Mouse (Mus musculus) liver, embryonic 13.5 days (tissue): ENCODE data around the gene Nme1. TPM values are rescaled to one million over a fixed set of nuclear protein-coding genes. Genes with fewer than 3 reads are reported as not detected.

Source experiments
- ATAC-seq: fragments of 200-750 bp; cut with Nextera tagmentation; 2 replicates; pipeline ENCODE4 v1.8.0; 2017; ENCODE audit warnings: low read depth, mild to moderate bottlenecking, moderate number of reproducible peaks, moderate library complexity
- DNase-seq: peaks from one replicate; pipeline ENCODE4 v3.0.0; 2022
- H3K27ac ChIP-seq: fragments of 300-500 bp; sonication (generic); 2 replicates; pipeline ENCODE4 v1.5.1; 2015; ENCODE audit warnings: moderate library complexity, mild to moderate bottlenecking, inconsistent platforms
- H3K27me3 ChIP-seq: fragments of 300-500 bp; sonication (generic); 2 replicates; pipeline ENCODE4 v1.6.1; 2015; ENCODE audit warnings: mild to moderate bottlenecking, inconsistent platforms
- H3K36me3 ChIP-seq: fragments of 300-500 bp; sonication (generic); 2 replicates; pipeline ENCODE4 v1.6.1; 2015; ENCODE audit warnings: mild to moderate bottlenecking, inconsistent platforms
- H3K4me1 ChIP-seq: fragments of 300-500 bp; sonication (generic); replicated peaks from 2 replicates; pipeline ENCODE4 v1.6.1; 2015; ENCODE audit warnings: inconsistent platforms
- H3K4me2 ChIP-seq: fragments of 300-500 bp; sonication (generic); 2 replicates; pipeline ENCODE4 v1.6.1; 2015; ENCODE audit warnings: inconsistent platforms, mild to moderate bottlenecking, moderate library complexity
- H3K4me3 ChIP-seq: fragments of 300-500 bp; sonication (generic); replicated peaks from 2 replicates; pipeline ENCODE4 v1.5.1; 2015; ENCODE audit warnings: mild to moderate bottlenecking, inconsistent platforms
- H3K9ac ChIP-seq: fragments of 300-500 bp; sonication (generic); 2 replicates; pipeline ENCODE4 v1.6.1; 2015; ENCODE audit warnings: mild to moderate bottlenecking, inconsistent platforms
- H3K9me3 ChIP-seq: fragments of 300-500 bp; sonication (generic); replicated peaks from 2 replicates; pipeline ENCODE4 v1.6.1; 2016; ENCODE audit warnings: inconsistent platforms
- WGBS: fragments of 180-500 bp; shearing (Covaris S2); methylation state at CpG from one replicate; pipeline ENCODE4 v1.1.7; 2015; ENCODE audit not compliant: insufficient replicate concordance; 5-methylcytosine and 5-hydroxymethylcytosine counted together
- polyA plus RNA-seq: library from polyadenylated mRNA; unstranded; fragments of >200 nt; fragmentation: Nextera tagmentation; extraction: Ambion mirVana; gene quantifications from 2 replicates; pipeline ENCODE4 v1.2.1, GENCODE M21; 2015

Nme1 gene
- polyA plus RNA-seq = 177 and 207 TPM in 2 replicates

- peak within 1 kb of the TSS; percentile 76 for H3K27ac ChIP-seq
- peak within 1 kb of the TSS; percentile 89 for H3K4me2 ChIP-seq
- peak within 1 kb of the TSS; percentile 83 for H3K4me3 ChIP-seq
- H3K9me3 ChIP-seq = no peaks in the 10 kb centered on the region
- peaks cover 28% of the 10 kb centered on the region for H3K36me3 ChIP-seq
- DNase-seq = peak; percentile 95
- ATAC-seq = peak; percentile 96
- WGBS = under 1% methylated on average over 40 of the region's 40 CpGs
- no peaks in the 10 kb centered on the region for H3K27me3 ChIP-seq
- H3K9ac ChIP-seq = peak within 1 kb of the TSS; percentile 85
- peaks cover 29% of the 10 kb centered on the region for H3K4me1 ChIP-seq
Measured at GRCm38 (mm10) chr11:93968005-93968847, at the start of gene Nme1, which contains the start of gene Gm20390. Nme1 (minus strand) TSS chr11:93968521. Gm20390 (minus strand) TSS chr11:93968293.

- H3K9me3 ChIP-seq = no peaks in the 10 kb centered on the region
- ATAC-seq = no peak
Measured at GRCm38 (mm10) chr11:94003346-94003745, 35.0 kb upstream of the Nme1 start.

GRCm38 (mm10) chr11:93999276-93999675, 31.0 kb upstream of the Nme1 start:
- Histone ChIP-seq H3K4me1 (peaks cover 36% of the 10 kb centered on the region), H3K4me3 (no peak overlapping the region), H3K27me3 (no peaks in the 10 kb centered on the region), H3K9me3 (no peaks in the 10 kb centered on the region), H3K27ac (no peak overlapping the region), H3K36me3 (peaks cover 7% of the 10 kb centered on the region; the same call in 1 of the 2 replicates), H3K4me2 (no peak overlapping the region), H3K9ac (no peak overlapping the region)
- ATAC-seq (no peak), DNase-seq (no peak)

More at GRCm38 (mm10) chr11:94003346-94003745, 35.0 kb upstream of the Nme1 start:
- DNase-seq = no peak
- Histone ChIP-seq H3K4me1 (peaks cover 7% of the 10 kb centered on the region), H3K4me3 (no peak overlapping the region), H3K4me2 (no peak overlapping the region), H3K27me3 (no peaks in the 10 kb centered on the region), H3K27ac (no peak overlapping the region), H3K9ac (no peak overlapping the region), H3K36me3 (peaks cover 6% of the 10 kb centered on the region; the same call in 1 of the 2 replicates)
- 63% methylated on average over 2 of the region's 2 CpGs for WGBS

- DNase-seq (peak; percentile 26), ATAC-seq (no peak)
- Histone ChIP-seq H3K4me1 (peaks cover 41% of the 10 kb centered on the region), H3K4me3 (peak overlapping the region; percentile 89), H3K36me3 (peaks cover 5% of the 10 kb centered on the region; the same call in 1 of the 2 replicates), H3K9me3 (no peaks in the 10 kb centered on the region), H3K27me3 (no peaks in the 10 kb centered on the region; the same call in 1 of the 2 replicates), H3K4me2 (peak overlapping the region; percentile 99), H3K9ac (peak overlapping the region; percentile 95), H3K27ac (peak overlapping the region; percentile 95)
- WGBS = 41% methylated on average over 13 of the region's 13 CpGs
Measured at GRCm38 (mm10) chr11:93997141-93997775, 28.9 kb upstream of the Nme1 start.

- ATAC-seq (peak; percentile 24), DNase-seq (peak; percentile 46)
- peak overlapping the region; percentile 95 for H3K9ac ChIP-seq
- peak overlapping the region; percentile 95 for H3K27ac ChIP-seq
- H3K4me1 ChIP-seq = peaks cover 41% of the 10 kb centered on the region
- peak overlapping the region; percentile 89 for H3K4me3 ChIP-seq
- H3K9me3 ChIP-seq = no peaks in the 10 kb centered on the region
- H3K36me3 ChIP-seq = 0 out of 2 replicates have a peak, but pooled peaks cover 4% of the 10 kb centered on the region
- peak overlapping the region; percentile 99 for H3K4me2 ChIP-seq
- WGBS = under 1% methylated on average over 58 of the region's 58 CpGs
- H3K27me3 ChIP-seq = no peaks in the 10 kb centered on the region; the same call in 1 of the 2 replicates
Measured at GRCm38 (mm10) chr11:93996306-93997140, 28.2 kb upstream of the Nme1 start.

- under 1% methylated on average over 55 of the region's 70 CpGs for WGBS
- peak; percentile 90 for ATAC-seq
- H3K27ac ChIP-seq = peak within 1 kb of the TSS; percentile 99
Measured at GRCm38 (mm10) chr11:93995720-93996305, 27.5 kb upstream of the Nme1 start, which contains the start of gene Spag9. Spag9 (plus strand) TSS chr11:93996091.

GRCm38 (mm10) chr11:93995111-93995719, 26.9 kb upstream of the Nme1 start:
- Histone ChIP-seq H3K4me1 (peaks cover 41% of the 10 kb centered on the region), H3K4me3 (peak overlapping the region; percentile 89), H3K27ac (peak overlapping the region; percentile 99), H3K9ac (peak overlapping the region; percentile 83), H3K4me2 (peak overlapping the region; percentile 99), H3K36me3 (0 out of 2 replicates have a peak, but pooled peaks cover 4% of the 10 kb centered on the region), H3K27me3 (no peaks in the 10 kb centered on the region; the same call in 1 of the 2 replicates), H3K9me3 (no peaks in the 10 kb centered on the region)
- WGBS = 1% methylated on average over 15 of the region's 15 CpGs
- DNase-seq (peak; percentile 75), ATAC-seq (peak; percentile 75)

More at GRCm38 (mm10) chr11:93995720-93996305, 27.5 kb upstream of the Nme1 start, which contains the start of gene Spag9:
- peak within 1 kb of the TSS; percentile 89 for H3K4me3 ChIP-seq
- no peaks in the 10 kb centered on the region; the same call in 1 of the 2 replicates for H3K27me3 ChIP-seq
- peak; percentile 88 for DNase-seq
- H3K4me2 ChIP-seq = peak within 1 kb of the TSS; percentile 99
- H3K9ac ChIP-seq = peak within 1 kb of the TSS; percentile 95
- no peaks in the 10 kb centered on the region for H3K9me3 ChIP-seq
- H3K36me3 ChIP-seq = 0 out of 2 replicates have a peak, but pooled peaks cover 4% of the 10 kb centered on the region
- H3K4me1 ChIP-seq = peaks cover 41% of the 10 kb centered on the region

- DNase-seq (no peak), ATAC-seq (no peak)
- Histone ChIP-seq H3K4me1 (peaks cover 41% of the 10 kb centered on the region), H3K4me3 (peak overlapping the region; percentile 89), H3K27me3 (no peaks in the 10 kb centered on the region; the same call in 1 of the 2 replicates), H3K9ac (peak overlapping the region; percentile 83), H3K4me2 (peak overlapping the region; percentile 99), H3K27ac (peak overlapping the region; percentile 99), H3K36me3 (0 out of 2 replicates have a peak, but pooled peaks cover 4% of the 10 kb centered on the region), H3K9me3 (no peaks in the 10 kb centered on the region)
- 50% methylated on average over 5 of the region's 5 CpGs for WGBS
Measured at GRCm38 (mm10) chr11:93994531-93994930, 26.2 kb upstream of the Nme1 start.

GRCm38 (mm10) chr11:93988328-93989062, 20.2 kb upstream of the Nme1 start:
- H3K4me3 ChIP-seq = no peak overlapping the region
- no peaks in the 10 kb centered on the region for H3K36me3 ChIP-seq
- DNase-seq = no peak
- peaks cover 17% of the 10 kb centered on the region for H3K4me1 ChIP-seq
- H3K27me3 ChIP-seq = no peaks in the 10 kb centered on the region; the same call in 1 of the 2 replicates
- no peak overlapping the region for H3K4me2 ChIP-seq
- ATAC-seq = no peak
- no peaks in the 10 kb centered on the region for H3K9me3 ChIP-seq
- no peak overlapping the region for H3K9ac ChIP-seq
- peak overlapping the region; percentile 64 for H3K27ac ChIP-seq
- 54% methylated on average over 12 of the region's 12 CpGs for WGBS
